Mouse (Mus musculus) kidney, adult 2 months (tissue): Measurements from ENCODE around the gene Aco1. TPM values are rescaled to one million over a fixed set of nuclear protein-coding genes. Genes with fewer than 3 reads are reported as not detected.
A peak's percentile ranks its signal among the peaks of the same experiment; 100 is the strongest.

Source experiments
- DNase-seq: peaks from one replicate; pipeline ENCODE4 v3.0.0; 2021
- H3K27ac ChIP-seq: fragments of 200-500 bp; 2 replicates; pipeline ENCODE4 v1.5.1; 2012; ENCODE audit warnings: low read depth, low read length, control low read depth, inconsistent platforms; ENCODE audit not compliant: insufficient read depth
- H3K27me3 ChIP-seq: fragments of 200-500 bp; replicated peaks from 2 replicates; pipeline ENCODE4 v1.6.1; 2012; ENCODE audit warnings: mild to moderate bottlenecking, moderate library complexity, low read length, inconsistent platforms; ENCODE audit not compliant: control insufficient read depth, insufficient read depth
- H3K36me3 ChIP-seq: fragments of 200-500 bp; 2 replicates; pipeline ENCODE4 v1.6.1; 2012; ENCODE audit warnings: mild to moderate bottlenecking, moderate library complexity, low read length, inconsistent platforms; ENCODE audit not compliant: control insufficient read depth, insufficient read depth
- H3K4me1 ChIP-seq: fragments of 200-500 bp; 2 replicates; pipeline ENCODE4 v1.6.1; 2011; ENCODE audit warnings: low read length; ENCODE audit not compliant: control insufficient read depth, insufficient read depth
- H3K4me3 ChIP-seq: fragments of 200-500 bp; 2 replicates; pipeline ENCODE4 v1.5.1; 2011; ENCODE audit warnings: mild to moderate bottlenecking, low read depth, low read length, control low read depth; ENCODE audit not compliant: insufficient read depth
- CTCF ChIP-seq: fragments of 200-500 bp; conservative IDR thresholded peaks from 2 replicates; pipeline ENCODE4 v1.5.1; 2011; ENCODE audit warnings: low read depth, mild to moderate bottlenecking, control low read depth, low read length, moderate library complexity, mixed read lengths; ENCODE audit not compliant: insufficient read depth, insufficient read length
- POLR2A ChIP-seq: fragments of 200-500 bp; IDR thresholded peaks from one replicate; pipeline ENCODE4 v1.6.1; 2011; ENCODE audit warnings: low read depth, low read length, control low read depth
- WGBS: fragments of 180-500 bp; shearing (Covaris S2); methylation state at CpG from one replicate; pipeline ENCODE4 v1.1.7; 2018; 5-methylcytosine and 5-hydroxymethylcytosine counted together
- polyA plus RNA-seq: library from polyadenylated mRNA; depleted of rRNA; stranded (reverse); fragments of >200 nt; gene quantifications from 2 replicates; pipeline ENCODE4 v1.2.3, GENCODE M21; 2012

Aco1 gene
- polyA plus RNA-seq, 1 experiment, result 179 TPM

DNA sequence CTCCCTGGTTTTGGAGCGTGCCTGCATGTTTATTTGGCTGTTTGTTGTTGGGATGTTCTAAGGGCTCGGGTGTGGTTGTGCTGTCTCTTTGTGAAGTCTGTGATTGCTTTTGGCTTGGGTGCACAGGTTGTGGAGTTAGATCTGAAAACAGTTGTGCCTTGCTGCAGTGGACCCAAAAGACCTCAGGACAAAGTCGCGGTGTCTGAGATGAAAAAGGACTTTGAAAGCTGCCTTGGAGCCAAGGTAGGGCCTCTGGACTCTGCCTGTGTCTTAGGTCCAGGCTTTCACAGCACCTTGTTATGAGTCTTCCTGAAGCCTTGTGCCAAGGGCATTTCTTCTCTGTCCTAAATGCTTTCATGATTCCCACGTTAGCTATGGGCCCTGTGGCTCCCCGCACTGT, 37.2 kb downstream of the Aco1 start:
- no peaks in the 10 kb centered on the region for H3K27me3 ChIP-seq
- peaks cover 25% of the 10 kb centered on the region; the same call in 1 of the 2 replicates for H3K4me1 ChIP-seq
- H3K27ac ChIP-seq, result peak overlapping the region; percentile 95
- no peak overlapping the region for H3K4me3 ChIP-seq
- peaks cover 1% of the 10 kb centered on the region; the same call in 1 of the 2 replicates for H3K36me3 ChIP-seq
- WGBS, result 69% methylated on average over 6 of the region's 6 CpGs
- TF ChIP-seq CTCF (no peak), POLR2A (no peak)
- DNase-seq, result peak; percentile 92

DNA sequence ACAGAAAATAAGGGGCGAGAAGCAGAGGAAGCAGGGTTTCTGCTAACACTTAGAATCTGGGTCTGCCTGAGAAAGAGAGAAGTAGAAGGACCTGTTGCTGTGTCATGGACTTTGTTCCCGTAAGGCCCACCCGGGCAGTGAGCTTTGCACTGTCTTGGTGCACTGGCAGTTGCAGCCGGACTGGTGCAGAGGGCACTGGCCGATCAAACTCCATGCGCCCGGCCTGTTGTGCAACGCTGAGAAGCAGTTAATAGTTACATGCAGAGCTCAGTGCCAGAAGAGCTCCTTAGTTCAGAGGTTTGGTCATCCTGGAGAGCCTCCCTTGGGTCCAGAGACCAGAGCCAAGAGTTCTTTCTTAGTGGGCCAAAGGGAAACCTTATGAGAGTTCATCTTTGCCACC, 38.8 kb downstream of the Aco1 start:
- Histone ChIP-seq H3K27me3 (no peaks in the 10 kb centered on the region), H3K36me3 (peaks cover 1% of the 10 kb centered on the region; the same call in 1 of the 2 replicates), H3K4me3 (no peak overlapping the region), H3K27ac (peak overlapping the region; percentile 96), H3K4me1 (peaks cover 25% of the 10 kb centered on the region; the same call in 1 of the 2 replicates)
- DNase-seq, result peak; percentile 97
- 56% methylated on average over 8 of the region's 8 CpGs for whole genome bisulfite sequencing
- TF ChIP-seq CTCF, result no peak
- TF ChIP-seq POLR2A, result no peak

DNA sequence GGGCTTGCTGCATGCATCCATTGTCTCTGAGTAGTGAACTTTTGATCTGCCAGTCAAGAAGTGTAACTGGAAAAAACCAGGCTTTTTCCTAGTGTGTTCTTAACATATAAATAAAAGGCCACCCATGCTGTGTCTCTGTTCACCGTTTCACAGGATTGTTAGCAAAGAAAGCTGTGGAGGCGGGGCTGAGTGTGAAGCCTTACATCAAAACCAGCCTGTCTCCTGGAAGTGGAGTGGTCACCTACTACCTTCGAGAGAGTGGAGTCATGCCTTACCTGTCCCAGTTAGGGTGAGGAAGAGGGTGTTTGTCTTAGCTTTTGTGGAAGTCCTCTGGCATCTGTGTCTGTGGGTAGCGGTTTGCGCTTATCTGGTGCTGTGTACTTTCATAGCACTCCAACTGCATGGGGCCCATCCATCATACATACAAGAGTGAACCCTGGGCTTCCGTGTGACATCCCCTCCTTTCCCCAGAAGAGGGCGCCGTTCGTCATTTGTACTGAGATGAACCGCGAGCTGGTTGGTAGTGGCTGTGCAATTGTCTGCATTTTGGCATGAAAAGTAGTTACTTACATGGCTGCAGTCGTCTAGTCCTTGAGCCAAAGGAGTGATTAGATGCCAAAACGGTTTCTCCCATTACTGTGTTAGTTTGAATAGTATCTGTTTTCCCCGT, 39.9 kb downstream of the Aco1 start:
- peak overlapping the region; percentile 93; the same call in 1 of the 2 replicates for H3K27ac ChIP-seq
- no peak overlapping the region for H3K4me3 ChIP-seq
- H3K4me1 ChIP-seq, result peaks cover 25% of the 10 kb centered on the region; the same call in 1 of the 2 replicates
- 45% methylated on average over 14 of the region's 14 CpGs for WGBS
- TF ChIP-seq POLR2A, result no peak
- peak; percentile 75 for TF ChIP-seq CTCF
- DNase-seq, result peak; percentile 81
- H3K27me3 ChIP-seq, result no peaks in the 10 kb centered on the region
- H3K36me3 ChIP-seq, result peaks cover 3% of the 10 kb centered on the region; the same call in 1 of the 2 replicates

DNA sequence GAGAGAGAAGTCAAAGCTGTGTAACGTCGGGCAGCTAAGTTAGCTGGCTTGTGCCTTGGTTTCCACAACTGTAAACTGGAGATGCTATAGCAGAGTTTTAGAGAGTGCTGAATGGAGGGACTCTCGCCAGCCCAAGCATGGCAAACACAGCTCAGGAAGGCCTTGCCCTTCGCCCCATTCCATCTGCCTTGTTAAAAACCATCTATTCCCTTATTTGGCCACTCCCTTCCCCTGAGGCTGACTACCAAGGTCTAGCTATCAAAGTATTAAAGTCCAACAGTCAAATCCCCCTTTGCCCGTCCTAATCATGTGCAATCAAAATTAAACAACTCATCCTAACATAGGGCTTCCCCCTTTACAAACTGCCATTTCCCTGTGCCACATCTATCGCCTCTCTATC, 40.9 kb downstream of the Aco1 start:
- peaks cover 3% of the 10 kb centered on the region for H3K36me3 ChIP-seq
- peak overlapping the region; percentile 40 for H3K27ac ChIP-seq
- WGBS, result 78% methylated on average over 6 of the region's 6 CpGs
- no peak overlapping the region for H3K4me3 ChIP-seq
- TF ChIP-seq CTCF (no peak), POLR2A (no peak)
- no peaks in the 10 kb centered on the region for H3K27me3 ChIP-seq
- H3K4me1 ChIP-seq, result peaks cover 25% of the 10 kb centered on the region; the same call in 1 of the 2 replicates
- DNase-seq, result peak; percentile 68

DNA sequence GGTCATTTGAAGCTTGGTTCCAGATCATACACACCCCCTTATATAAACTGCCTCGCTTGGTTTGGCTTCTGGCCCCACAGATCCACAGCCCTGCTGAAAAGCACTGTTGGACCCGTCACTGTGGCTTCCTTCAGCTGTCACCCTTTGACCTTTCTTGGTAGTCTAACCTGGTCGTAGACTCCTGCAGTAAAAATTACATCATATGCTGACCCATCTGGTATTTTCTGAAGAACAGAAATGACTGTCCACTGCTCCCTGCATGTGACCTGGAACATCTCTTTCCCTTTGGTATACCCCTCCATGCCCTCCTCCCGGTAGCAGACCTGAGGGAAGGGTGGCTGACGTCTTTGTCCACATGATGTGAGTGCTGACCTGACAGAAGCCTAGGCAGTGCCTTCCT, 41.6 kb downstream of the Aco1 start:
- no peak for TF ChIP-seq CTCF
- TF ChIP-seq POLR2A, result no peak
- WGBS, result 46% methylated on average over 5 of the region's 5 CpGs
- Histone ChIP-seq H3K4me1 (peaks cover 25% of the 10 kb centered on the region; the same call in 1 of the 2 replicates), H3K4me3 (no peak overlapping the region), H3K36me3 (peaks cover 3% of the 10 kb centered on the region), H3K27me3 (no peaks in the 10 kb centered on the region), H3K27ac (peak overlapping the region; percentile 40)
- DNase-seq, result peak; percentile 54

DNA sequence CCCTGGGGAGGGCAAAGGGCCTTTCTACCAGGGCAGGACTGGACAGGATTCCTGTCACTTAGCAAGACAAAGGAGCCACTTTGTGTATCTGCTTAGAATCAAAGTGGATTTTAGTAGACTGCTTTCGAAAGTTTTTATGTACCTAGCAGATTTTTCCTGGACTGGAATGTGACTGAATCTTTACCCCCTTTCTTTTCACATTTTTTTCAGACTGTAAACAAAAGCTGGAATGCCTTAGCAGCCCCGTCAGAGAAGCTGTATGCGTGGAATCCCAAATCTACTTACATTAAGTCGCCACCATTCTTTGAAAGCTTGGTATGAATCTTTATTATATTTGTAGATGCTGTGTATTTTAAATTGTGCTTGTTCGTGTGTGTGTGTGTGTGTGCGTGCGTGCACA, 45.1 kb downstream of the Aco1 start:
- H3K36me3 ChIP-seq, result peaks cover 3% of the 10 kb centered on the region
- H3K4me1 ChIP-seq, result peaks cover 8% of the 10 kb centered on the region; the same call in 1 of the 2 replicates
- DNase-seq, result no peak
- no peaks in the 10 kb centered on the region for H3K27me3 ChIP-seq
- 91% methylated on average over 7 of the region's 7 CpGs for WGBS
- no peak overlapping the region for H3K4me3 ChIP-seq
- H3K27ac ChIP-seq, result no peak overlapping the region
- no peak for TF ChIP-seq CTCF
- TF ChIP-seq POLR2A, result no peak

DNA sequence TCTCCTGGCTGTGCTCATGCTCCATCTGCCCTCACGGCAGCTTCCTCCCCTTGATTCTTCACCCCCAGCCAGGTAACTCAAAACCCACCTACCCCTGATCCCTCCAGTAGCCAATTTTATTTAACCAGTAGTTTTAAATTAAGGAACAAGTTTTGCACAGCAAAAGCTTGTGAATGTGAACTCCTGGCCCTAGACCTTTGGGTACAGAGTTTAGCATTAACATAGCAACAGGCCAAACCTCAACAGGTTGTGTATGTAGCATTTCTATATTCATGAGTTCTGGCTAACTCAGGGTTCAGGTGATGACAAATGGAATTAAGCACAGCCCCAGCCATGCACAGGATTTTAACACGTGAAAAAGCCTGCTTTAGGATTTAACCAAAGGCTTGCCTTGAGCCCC, 49.4 kb downstream of the Aco1 start:
- DNase-seq, result peak; percentile 44

More for the DNA sequence above, 49.4 kb downstream of the Aco1 start:
- H3K36me3 ChIP-seq, result peaks cover under 1% of the 10 kb centered on the region
- H3K4me1 ChIP-seq, result no peaks in the 10 kb centered on the region; the same call in 1 of the 2 replicates
- WGBS, result 48% methylated on average over 2 of the region's 2 CpGs
- no peak overlapping the region for H3K4me3 ChIP-seq
- TF ChIP-seq POLR2A, result no peak
- no peak for TF ChIP-seq CTCF
- peak overlapping the region; percentile 49; the same call in 1 of the 2 replicates for H3K27ac ChIP-seq
- H3K27me3 ChIP-seq, result no peaks in the 10 kb centered on the region
